Mouse (Mus musculus) G1E (cell line): ENCODE data around the gene Pif1.

Experiments
- CTCF ChIP-seq: IDR thresholded peaks from 2 replicates; pipeline ENCODE4 v1.5.1; 2012; ENCODE audit warnings: low read depth, low read length, inconsistent platforms, mixed read lengths
- GATA1 ChIP-seq: IDR thresholded peaks from 2 replicates; pipeline ENCODE4 v1.6.1; 2012; ENCODE audit warnings: borderline replicate concordance, low read length, inconsistent platforms, mixed read lengths
- GATA2 ChIP-seq: IDR thresholded peaks from 2 replicates; pipeline ENCODE4 v1.6.1; 2012; ENCODE audit warnings: low read depth, low read length, inconsistent platforms, borderline replicate concordance
- POLR2AphosphoS5 ChIP-seq: IDR thresholded peaks from 2 replicates; pipeline ENCODE4 v1.6.1; 2012; ENCODE audit warnings: low read depth, low read length, inconsistent platforms; ENCODE audit not compliant: insufficient replicate concordance
- TAL1 ChIP-seq: conservative IDR thresholded peaks from 2 replicates; pipeline ENCODE4 v1.6.1; 2012; ENCODE audit warnings: low read depth, low read length, inconsistent platforms, mixed read lengths

GRCm38 (mm10) chr9:65564698-65565097 lies 22.3 kb upstream of the Pif1 start:
- TF ChIP-seq CTCF (no peak), POLR2AphosphoS5 (no peak), GATA1 (no peak), GATA2 (no peak), TAL1 (no peak)
